Mouse (Mus musculus): ENCODE results near the gene Gm20820.
"Not testable (repeated sequence)": the region's sequence is repeated elsewhere in the genome, so short reads cannot be mapped to it uniquely, and the experiment has no call there.

The Gm20820 gene

DNA sequence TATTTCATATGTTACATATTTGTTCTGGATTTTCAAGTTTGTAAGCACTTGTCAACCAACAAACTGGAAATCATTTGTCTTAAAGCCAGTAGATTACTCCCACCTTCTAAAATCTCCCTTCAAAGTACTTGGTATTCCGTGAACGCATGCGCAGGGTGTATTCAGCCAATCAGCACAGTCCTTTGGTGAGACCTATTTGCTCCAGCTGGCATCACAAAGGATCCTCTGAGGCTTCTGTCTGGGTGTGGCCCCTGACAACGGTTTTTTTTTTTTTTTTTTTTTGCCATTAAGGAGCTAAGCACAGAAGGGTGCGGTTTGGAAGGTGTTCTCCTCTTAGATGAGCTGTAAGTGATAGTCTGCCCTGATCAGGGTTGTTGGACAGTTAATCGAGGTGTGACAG is at the start of gene Gm20820:
TSS of gene Gm20820 (plus strand) at position 301 of the 400 bp plus-strand sequence.
- DNase-seq: not testable (repeated sequence)
